Mouse (Mus musculus) heart, adult 2 months (tissue): Measurements from ENCODE around the gene Zdhhc14. TPM values are rescaled to one million over a fixed set of nuclear protein-coding genes. Genes with fewer than 3 reads are reported as not detected.
A peak's percentile ranks its signal among the peaks of the same experiment; 100 is the strongest.

Experiments
- DNase-seq, 2 experiments: peaks; one replicate each; pipeline ENCODE4 v3.0.0; 2021
- H3K27ac ChIP-seq: fragments of 200-600 bp; 2 replicates; pipeline ENCODE4 v1.8.1; 2022
- H3K27me3 ChIP-seq: fragments of 200-500 bp; 2 replicates; pipeline ENCODE4 v1.6.1; 2012; ENCODE audit warnings: mild to moderate bottlenecking, low read length, inconsistent platforms, mixed read lengths; ENCODE audit not compliant: control insufficient read depth, insufficient read depth
- H3K36me3 ChIP-seq: fragments of 200-500 bp; 2 replicates; pipeline ENCODE4 v1.6.1; 2012; ENCODE audit warnings: low read length, inconsistent platforms; ENCODE audit not compliant: control insufficient read depth, insufficient read depth
- H3K4me1 ChIP-seq: fragments of 200-500 bp; 2 replicates; pipeline ENCODE4 v1.6.1; 2011; ENCODE audit warnings: low read length; ENCODE audit not compliant: control insufficient read depth, insufficient read depth
- H3K4me3 ChIP-seq: fragments of 200-600 bp; 2 replicates; pipeline ENCODE4 v1.8.1; 2022
- H3K79me2 ChIP-seq: fragments of 200-500 bp; replicated peaks from 2 replicates; pipeline ENCODE4 v1.6.1; 2012; ENCODE audit warnings: mild to moderate bottlenecking, inconsistent platforms, low read length, moderate library complexity, mixed read lengths; ENCODE audit not compliant: control insufficient read depth, insufficient read depth
- H3K9ac ChIP-seq: fragments of 200-500 bp; 2 replicates; pipeline ENCODE4 v1.6.1; 2012; ENCODE audit warnings: low read depth, mild to moderate bottlenecking, control low read depth, inconsistent platforms, low read length, mixed read lengths
- CTCF ChIP-seq: fragments of 200-600 bp; IDR thresholded peaks from 2 replicates; pipeline ENCODE4 v1.8.1; 2022; ENCODE audit warnings: antibody characterized with exemption, mild to moderate bottlenecking, moderate library complexity
- EP300 ChIP-seq: fragments of 200-500 bp; IDR thresholded peaks from 2 replicates; pipeline ENCODE4 v1.6.1; 2011; ENCODE audit warnings: low read depth, low read length, control low read depth; ENCODE audit not compliant: insufficient read depth
- POLR2A ChIP-seq: fragments of 200-500 bp; IDR thresholded peaks from 2 replicates; pipeline ENCODE4 v1.6.1; 2011; ENCODE audit warnings: mild to moderate bottlenecking, low read depth, low read length, control low read depth; ENCODE audit not compliant: insufficient read depth
- WGBS: fragments of 180-500 bp; shearing (Covaris S2); methylation state at CpG from one replicate; pipeline ENCODE4 v1.1.7; 2018; 5-methylcytosine and 5-hydroxymethylcytosine counted together
- intact Hi-C: fragments of 180-260 bp; cut with DNase I; formaldehyde crosslinking; loops from one replicate; pipeline ENCODE4 v1.15.1; 2025
- polyA plus RNA-seq: library from polyadenylated mRNA; depleted of rRNA; stranded (reverse); fragments of >200 nt; gene quantifications from 2 replicates; pipeline ENCODE4 v1.2.3, GENCODE M21; 2012
- total RNA-seq, 2 experiments: library from RNA; stranded (reverse); gene quantifications; 2 replicates each; pipeline ENCODE4 v1.2.3; 2021

The Zdhhc14 gene
- total and polyA plus RNA-seq, 3 experiments: 1.5 to 5.4 (median 4.4) TPM

DNA sequence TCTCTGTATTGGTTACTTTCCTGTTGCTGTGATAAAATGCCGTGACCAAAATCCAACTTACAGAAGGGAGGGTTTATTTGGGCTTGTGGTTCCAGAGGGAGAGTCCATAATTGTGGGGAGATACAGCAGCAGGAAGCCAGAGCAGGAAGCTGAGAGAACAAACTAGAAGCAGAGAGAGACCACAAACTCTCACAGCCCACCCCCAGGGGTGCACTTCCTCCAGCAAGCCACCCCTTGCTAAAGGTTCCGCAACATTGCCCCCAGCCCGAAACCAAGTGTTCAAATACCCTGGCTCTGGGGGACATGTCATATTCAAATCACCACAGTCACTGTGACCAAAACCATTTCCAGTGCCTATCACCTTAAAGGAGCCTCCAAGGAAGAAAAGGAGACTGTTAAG is 254.0 kb downstream of the Zdhhc14 start:
- no peak for DNase-seq
- H3K4me1 ChIP-seq: no peaks in the 10 kb centered on the region
- TF ChIP-seq CTCF (no peak), EP300 (no peak), POLR2A (no peak)
- H3K4me3 ChIP-seq: no peak overlapping the region
- H3K27ac ChIP-seq: no peak overlapping the region
- no peak overlapping the region for H3K9ac ChIP-seq
- H3K79me2 ChIP-seq: no peaks in the 10 kb centered on the region
- H3K27me3 ChIP-seq: no peaks in the 10 kb centered on the region
- no peaks in the 10 kb centered on the region for H3K36me3 ChIP-seq
- intact Hi-C loops: no loop called here
- WGBS: 81% methylated on average over 3 of the region's 3 CpGs

GRCm38 (mm10) chr17:5747539-5748500 is 255.5 kb downstream of the Zdhhc14 start:
- H3K27ac ChIP-seq: no peak overlapping the region
- H3K27me3 ChIP-seq: no peaks in the 10 kb centered on the region
- H3K4me1 ChIP-seq: no peaks in the 10 kb centered on the region; the same call in 1 of the 2 replicates
- WGBS: 79% methylated on average over 16 of the region's 16 CpGs
- H3K9ac ChIP-seq: no peak overlapping the region
- DNase-seq: no peak
- H3K4me3 ChIP-seq: no peak overlapping the region
- TF ChIP-seq EP300 (no peak), CTCF (no peak), POLR2A (no peak)
- intact Hi-C loops: loop anchor here (1.0 kb wide), 1 partner anchor 308 kb away; the partner anchor contains the start of gene Tmem242
- H3K36me3 ChIP-seq: no peaks in the 10 kb centered on the region
- H3K79me2 ChIP-seq: no peaks in the 10 kb centered on the region

DNA sequence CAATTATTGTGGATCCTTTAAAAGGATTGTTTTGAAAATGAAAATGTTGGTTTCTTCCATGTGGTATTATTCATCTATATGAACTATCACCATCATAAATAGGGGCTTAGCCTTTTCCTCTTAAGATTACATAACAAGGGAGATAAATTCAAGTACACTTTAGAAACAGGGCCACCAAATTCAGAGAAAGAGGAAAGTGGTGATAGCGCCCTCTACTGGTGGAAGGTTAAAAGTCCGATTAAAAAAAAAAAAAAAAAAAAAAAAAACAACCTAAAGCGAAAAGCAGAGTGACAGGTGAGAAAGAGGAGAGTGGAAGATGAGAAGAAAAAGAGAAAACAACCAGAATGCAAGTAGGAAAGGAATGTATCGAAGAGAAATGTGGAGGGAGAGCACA is 256.1 kb downstream of the Zdhhc14 start:
- no peak for DNase-seq
- Histone ChIP-seq H3K79me2 (no peaks in the 10 kb centered on the region), H3K9ac (no peak overlapping the region), H3K4me1 (no peaks in the 10 kb centered on the region; the same call in 1 of the 2 replicates), H3K4me3 (no peak overlapping the region), H3K27me3 (no peaks in the 10 kb centered on the region), H3K36me3 (no peaks in the 10 kb centered on the region), H3K27ac (no peak overlapping the region)
- intact Hi-C loops: loop anchor here (1.0 kb wide), 1 partner anchor 308 kb away; the partner anchor contains the start of gene Tmem242
- 4% methylated on average over 4 of the region's 4 CpGs for WGBS
- TF ChIP-seq EP300 (no peak), CTCF (peak; percentile 80)

DNA sequence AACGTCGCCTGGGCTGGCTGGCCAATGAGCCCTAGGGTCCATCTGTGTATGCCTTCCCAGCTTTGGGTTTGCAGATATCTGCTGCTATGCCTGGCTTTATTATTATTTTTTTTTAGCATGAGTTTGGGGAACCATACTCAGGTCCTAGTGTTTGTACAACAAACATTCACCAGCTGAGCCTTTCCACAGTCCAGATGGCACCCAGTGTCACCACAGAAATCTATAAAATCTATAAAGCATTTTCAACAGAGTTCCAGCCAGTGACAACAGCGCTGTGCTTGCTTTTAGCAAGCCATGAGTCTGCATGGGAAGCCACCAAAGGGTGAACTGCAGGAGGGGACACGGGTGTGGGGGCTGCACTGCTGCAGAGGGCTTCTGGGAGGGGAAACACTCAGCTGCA is 257.9 kb downstream of the Zdhhc14 start:
- H3K27ac ChIP-seq: no peak overlapping the region
- H3K9ac ChIP-seq: no peak overlapping the region
- 78% methylated on average over 4 of the region's 4 CpGs for WGBS
- H3K4me3 ChIP-seq: no peak overlapping the region
- H3K4me1 ChIP-seq: no peaks in the 10 kb centered on the region; the same call in 1 of the 2 replicates
- no peaks in the 10 kb centered on the region for H3K36me3 ChIP-seq
- no peaks in the 10 kb centered on the region for H3K27me3 ChIP-seq
- intact Hi-C loops: no loop called here
- H3K79me2 ChIP-seq: no peaks in the 10 kb centered on the region
- DNase-seq: no peak
- no peak for TF ChIP-seq POLR2A
- no peak for TF ChIP-seq CTCF
- TF ChIP-seq EP300: no peak

GRCm38 (mm10) chr17:5751066-5751465 is 258.7 kb downstream of the Zdhhc14 start:
- intact Hi-C loops: no loop called here
- Histone ChIP-seq H3K36me3 (no peaks in the 10 kb centered on the region), H3K27ac (no peak overlapping the region), H3K4me3 (no peak overlapping the region), H3K27me3 (no peaks in the 10 kb centered on the region), H3K4me1 (no peaks in the 10 kb centered on the region; the same call in 1 of the 2 replicates), H3K79me2 (no peaks in the 10 kb centered on the region), H3K9ac (no peak overlapping the region)
- no peak for DNase-seq
- 77% methylated on average over 3 of the region's 3 CpGs for WGBS
- TF ChIP-seq EP300: no peak
- TF ChIP-seq CTCF: no peak
- TF ChIP-seq POLR2A: no peak

GRCm38 (mm10) chr17:5752322-5752715 is 260.0 kb downstream of the Zdhhc14 start:
- H3K79me2 ChIP-seq: no peaks in the 10 kb centered on the region
- intact Hi-C loops: no loop called here
- H3K4me3 ChIP-seq: no peak overlapping the region
- no peaks in the 10 kb centered on the region for H3K36me3 ChIP-seq
- DNase-seq: no peak
- no peak overlapping the region for H3K27ac ChIP-seq
- 72% methylated on average over 2 of the region's 2 CpGs for WGBS
- no peak for TF ChIP-seq POLR2A
- TF ChIP-seq CTCF: no peak
- TF ChIP-seq EP300: no peak
- peak overlapping the region; percentile 70; the same call in 1 of the 2 replicates for H3K9ac ChIP-seq
- no peaks in the 10 kb centered on the region for H3K27me3 ChIP-seq
- H3K4me1 ChIP-seq: no peaks in the 10 kb centered on the region; the same call in 1 of the 2 replicates
